Mouse (Mus musculus): ENCODE results near the gene Ppa1. TPM values are rescaled to one million over a fixed set of nuclear protein-coding genes. Genes with fewer than 3 reads are reported as not detected.

The Ppa1 gene
- total RNA-seq, 2 experiments from 2014 or later: 95.8 to 96.2 TPM

GRCm38 (mm10) chr10:61648737-61649645, 639 bp downstream of the Ppa1 start:
- peak in 1 of 2 experiments; percentile 18 for DNase-seq

DNA sequence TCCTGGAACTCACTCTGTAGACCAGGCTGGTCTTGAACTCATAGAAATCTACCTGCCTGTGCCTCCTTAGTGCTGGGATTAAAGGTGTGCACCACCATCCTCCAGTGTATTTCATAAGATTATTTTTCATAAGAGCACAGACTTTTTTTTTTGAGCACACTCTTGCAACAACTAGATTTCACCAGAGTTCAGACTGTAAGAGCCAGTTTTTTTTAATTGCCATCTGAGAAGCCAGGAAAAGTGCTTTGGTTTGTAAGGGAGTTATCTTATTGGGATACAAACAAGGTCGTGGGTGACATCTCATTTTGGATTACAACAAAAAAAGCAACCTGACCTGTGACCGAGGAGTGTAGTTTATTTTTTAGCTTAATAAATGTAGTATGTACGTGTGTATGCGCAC, 5.8 kb downstream of the Ppa1 start:
- no peak for DNase-seq

GRCm38 (mm10) chr10:61654691-61655090, 6.3 kb downstream of the Ppa1 start:
- DNase-seq: no peak

GRCm38 (mm10) chr10:61655188-61655587, 6.8 kb downstream of the Ppa1 start:
- no peak for DNase-seq

DNA sequence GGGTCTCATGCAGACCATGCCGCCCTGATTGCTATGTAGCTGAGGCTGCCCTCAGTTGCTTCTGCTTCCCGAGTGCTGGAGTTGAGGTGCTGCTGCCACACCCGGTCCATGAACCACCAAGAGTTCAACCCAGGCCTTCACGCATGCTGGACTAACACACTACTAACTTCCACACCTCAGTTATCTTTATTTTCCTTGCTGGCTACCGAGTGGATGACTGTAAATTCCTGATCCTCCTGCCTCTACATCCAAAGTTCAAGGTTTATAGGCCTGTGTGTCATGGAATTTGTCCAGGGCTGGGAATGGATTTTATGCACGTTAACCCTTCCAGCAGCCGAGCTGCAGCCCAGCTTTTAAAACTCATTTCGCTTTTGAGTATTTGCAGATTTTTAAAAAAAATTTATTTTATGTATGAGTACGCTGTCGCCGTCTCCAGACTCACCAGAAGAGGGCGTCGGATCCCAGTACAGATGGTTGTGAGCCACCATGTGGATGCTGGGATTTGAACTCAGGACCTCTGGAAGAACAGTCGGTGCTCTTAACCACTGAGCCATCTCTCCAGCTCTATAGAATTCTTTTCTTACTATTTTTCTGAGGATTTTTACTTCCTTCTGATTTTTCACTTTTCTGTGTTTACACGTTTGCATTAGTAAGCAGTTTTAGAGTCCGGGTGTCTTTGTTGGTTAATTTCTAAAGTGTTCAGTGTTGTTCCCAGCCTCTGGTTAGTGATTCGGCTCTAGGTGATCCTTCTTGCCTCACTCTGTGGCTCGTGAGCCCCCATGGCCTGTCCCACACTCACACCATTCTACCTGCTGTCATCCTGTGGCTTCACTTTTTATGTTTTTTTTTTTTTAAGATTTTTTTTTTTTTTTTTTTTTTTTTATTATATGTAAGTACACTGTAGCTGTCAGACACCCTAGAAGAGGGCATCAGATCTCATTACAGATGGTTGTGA, 8.9 kb downstream of the Ppa1 start:
- DNase-seq: no peak

DNA sequence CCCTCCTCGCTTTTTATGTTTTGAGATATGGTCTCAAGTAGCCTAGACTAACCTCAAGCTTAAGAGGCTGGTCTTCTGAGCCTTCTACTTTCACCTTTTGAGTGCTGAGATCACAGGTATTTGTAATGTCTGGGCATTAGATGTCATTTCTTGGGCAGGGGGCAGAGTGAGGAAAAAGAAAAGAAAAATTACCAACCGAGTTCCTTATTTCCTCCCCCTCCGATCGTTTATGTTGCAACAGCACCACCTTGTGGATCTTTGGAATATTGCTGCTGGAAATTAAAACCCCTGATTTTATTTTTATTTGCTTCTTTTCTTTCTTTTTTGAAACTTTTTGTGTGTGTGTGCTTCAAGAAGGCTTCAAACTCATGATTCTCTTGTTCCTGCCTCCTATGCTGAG, 9.6 kb downstream of the Ppa1 start:
- DNase-seq: no peak

DNA sequence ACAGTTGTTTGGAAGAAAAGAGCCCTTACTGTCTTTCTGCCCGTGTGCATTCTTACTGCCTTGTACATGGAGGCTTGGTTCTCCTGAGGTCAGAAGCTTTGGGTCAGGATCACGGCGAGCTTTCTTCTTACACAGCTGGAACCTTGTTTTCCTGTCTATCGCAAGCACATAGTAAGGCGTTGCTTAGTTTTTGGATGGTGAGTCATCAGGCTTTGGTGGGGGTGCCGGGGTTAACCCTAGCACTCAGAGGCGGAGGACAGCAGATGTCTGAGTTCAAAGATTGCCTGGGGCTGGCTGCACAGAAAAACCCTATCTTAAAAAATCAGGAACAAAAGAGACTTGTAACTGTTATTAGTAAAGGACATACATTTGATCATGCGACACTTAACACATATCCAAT, 13.5 kb downstream of the Ppa1 start:
- DNase-seq: no peak

- peak in 1 of 2 experiments; percentile 11 for DNase-seq
These were observed 14.1 kb downstream of the Ppa1 start for GRCm38 (mm10) chr10:61662391-61662988.

GRCm38 (mm10) chr10:61665111-61665510, 16.8 kb downstream of the Ppa1 start:
- DNase-seq: no peak

DNA sequence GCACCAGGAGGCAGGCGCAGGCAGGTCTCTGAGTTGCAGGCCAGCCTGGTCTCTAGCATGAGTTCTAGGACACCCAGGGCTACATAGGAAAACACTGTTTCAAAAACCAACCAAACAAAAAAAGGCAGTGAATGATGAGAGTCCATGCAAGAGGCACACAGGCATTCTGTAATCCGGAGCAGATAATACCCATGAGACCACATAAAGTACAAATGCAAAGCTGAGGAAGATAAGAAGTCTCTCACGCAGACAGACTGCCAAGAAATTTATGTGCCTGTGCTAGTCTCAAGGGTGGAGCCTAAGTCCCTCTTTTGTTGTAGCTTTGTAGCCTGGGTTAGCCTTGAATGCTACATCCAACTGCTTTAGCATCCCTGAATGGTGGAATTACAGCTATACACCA, 17.3 kb downstream of the Ppa1 start:
- no peak for DNase-seq

- no peak for DNase-seq
These were observed 20.9 kb downstream of the Ppa1 start for GRCm38 (mm10) chr10:61669289-61669688.

DNA sequence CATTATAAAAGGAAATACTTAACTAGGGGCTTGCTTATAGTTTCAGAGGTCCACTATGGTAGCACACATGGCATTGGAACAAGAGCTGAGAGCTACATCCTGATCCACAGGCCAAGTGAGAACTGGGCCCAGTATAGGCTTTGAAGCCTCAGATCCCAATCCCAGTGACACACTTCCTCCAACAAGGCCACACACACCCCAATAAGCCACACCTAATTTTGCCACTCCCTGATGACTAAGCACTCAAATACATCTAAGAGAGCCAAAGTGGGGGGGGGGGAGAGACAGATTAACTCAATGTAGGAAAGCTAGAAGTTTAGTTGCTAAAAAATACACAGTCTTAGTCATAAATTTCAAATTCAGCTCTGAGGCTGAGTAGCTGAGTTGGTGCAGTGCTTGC, 21.5 kb downstream of the Ppa1 start:
- no peak for DNase-seq

DNA sequence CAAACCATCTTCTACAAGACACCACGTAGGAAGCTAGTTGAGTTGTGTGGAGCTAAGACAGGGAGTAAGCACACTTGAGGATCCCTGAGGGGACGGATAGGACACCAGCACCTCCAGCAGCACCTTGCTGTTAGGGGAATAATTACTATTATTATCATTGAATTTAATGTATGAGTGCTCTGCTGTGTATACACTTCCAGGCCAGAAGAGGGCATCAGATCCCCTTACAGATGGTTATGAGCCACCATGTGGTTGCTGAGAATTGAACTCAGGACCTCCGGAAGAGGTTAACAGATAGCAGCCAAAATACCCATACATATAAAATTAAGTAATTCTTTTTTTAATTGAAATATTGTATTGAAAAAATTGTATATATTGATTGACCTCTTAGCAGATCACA, 22.4 kb downstream of the Ppa1 start:
- no peak for DNase-seq

DNA sequence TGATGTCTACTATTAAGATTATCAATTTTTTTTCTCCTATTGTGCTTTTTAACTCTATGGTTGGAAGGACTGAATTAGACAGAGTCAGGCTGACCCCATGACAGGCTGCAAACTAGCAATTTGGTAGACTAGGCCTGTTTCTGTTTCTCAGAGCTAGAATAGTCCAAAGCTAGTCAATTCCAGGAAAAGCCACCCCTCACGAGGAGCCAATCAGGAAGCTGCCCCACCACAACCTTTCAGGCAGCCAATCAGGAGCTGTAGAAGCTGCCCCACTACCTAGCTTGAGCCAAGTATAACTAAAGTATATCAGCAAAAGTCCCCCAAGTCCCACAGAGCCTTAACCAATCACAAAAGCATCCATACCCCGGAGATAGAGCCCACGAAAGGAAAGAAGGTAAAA, 27.6 kb downstream of the Ppa1 start:
- no peak for DNase-seq

- no peak for DNase-seq
These were observed 31.2 kb downstream of the Ppa1 start for GRCm38 (mm10) chr10:61679545-61679944.

- DNase-seq: peak; percentile 98 to 99
These were observed 31.9 kb downstream of the Ppa1 start, which contains the start of gene Sar1a for GRCm38 (mm10) chr10:61680015-61680913. TSS of gene Sar1a (plus strand) at chr10:61680299.

GRCm38 (mm10) chr10:61689405-61689804, 41.1 kb downstream of the Ppa1 start:
- no peak for DNase-seq

- no peak for DNase-seq
These were observed 45.2 kb downstream of the Ppa1 start for GRCm38 (mm10) chr10:61693563-61693962.

DNA sequence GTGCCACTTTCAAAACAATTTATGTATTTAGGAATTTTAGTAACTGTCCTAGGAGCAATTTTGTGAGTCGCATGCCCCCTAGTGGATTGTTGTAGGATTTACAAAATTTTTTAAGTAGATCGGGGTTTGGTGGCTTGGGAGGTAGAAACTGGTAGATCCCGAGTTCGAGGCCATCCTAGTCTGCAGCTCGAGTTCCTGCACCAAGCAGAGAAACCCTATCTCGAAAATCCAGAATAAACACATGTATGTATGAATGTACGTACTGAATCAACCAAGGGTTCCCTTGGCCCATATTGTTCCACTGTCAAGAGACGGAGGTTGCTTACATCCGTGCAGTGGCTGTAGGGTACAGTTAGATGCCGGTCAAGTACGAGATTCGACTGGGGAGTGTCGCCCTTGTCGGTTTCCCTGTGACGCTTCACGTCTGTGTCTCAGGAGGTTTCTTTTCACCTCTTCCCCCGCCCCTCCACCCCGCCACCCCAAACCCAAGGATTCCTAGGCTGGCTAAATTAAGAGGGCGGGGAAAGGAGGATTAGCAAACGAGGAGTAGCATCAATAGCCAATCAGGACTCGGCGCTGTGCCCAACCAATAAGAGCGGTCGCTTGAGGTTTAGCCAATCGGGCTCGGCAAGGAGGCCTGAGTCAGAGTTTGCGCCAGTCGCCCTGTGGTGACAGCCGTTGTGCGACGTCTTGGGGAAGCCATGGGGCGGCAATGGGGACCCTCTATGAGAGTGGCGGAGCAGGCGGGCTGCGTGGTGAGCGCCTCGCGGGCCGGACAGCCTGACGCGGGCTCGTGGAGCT, 46.7 kb downstream of the Ppa1 start, which contains the start of gene Tysnd1:
TSS of gene Tysnd1 (plus strand) at position 645 of the 801 bp plus-strand sequence.
- DNase-seq: peak; percentile 94 to 95
